Mouse (Mus musculus) bone marrow macrophage, adult 2 months (primary cell): Measurements from ENCODE around the gene Aym1.

Source experiments
- CTCF ChIP-seq: IDR thresholded peaks from 2 replicates; pipeline ENCODE4 v1.5.1; 2012; ENCODE audit warnings: low read depth, mild to moderate bottlenecking, low read length, moderate library complexity
- POLR2A ChIP-seq: IDR thresholded peaks from 2 replicates; pipeline ENCODE4 v1.6.1; 2012; ENCODE audit warnings: mild to moderate bottlenecking, low read depth, low read length, borderline replicate concordance

GRCm38 (mm10) chr5:113396286-113396934 is 39.3 kb downstream of the Aym1 start:
- TF ChIP-seq CTCF (no peak), POLR2A (no peak)
